ENCODE assay signal across 17 mouse cellular contexts in the genomic region with DNA sequence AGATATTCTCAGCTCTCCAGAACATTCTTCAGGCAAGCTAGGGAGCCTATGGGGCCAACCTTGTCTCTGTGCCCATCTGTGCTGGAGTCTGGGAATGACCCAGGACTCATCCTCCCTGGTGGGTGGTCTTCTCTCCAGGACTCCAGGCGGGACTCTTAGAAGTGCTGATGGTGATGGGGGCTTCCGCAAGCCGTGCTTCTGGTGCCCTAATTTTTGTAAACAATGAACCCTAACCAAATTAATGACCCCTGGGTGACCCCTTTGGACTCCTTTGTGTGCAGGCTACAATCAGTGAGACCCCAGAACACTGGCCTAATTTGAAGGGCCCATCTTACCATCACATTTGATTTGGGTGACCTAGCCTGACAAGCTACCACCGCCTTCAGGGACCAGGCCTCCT.
"Had no signal": no experiment of that assay in that cellular context is flagged by ENCODE, and none has a peak within 500 bp of the region (broad histone marks: within the 10 kb centered on the region; RNA-seq: fewer than 3 reads in every experiment).

No protein-coding gene starts in this region.

- H3K4me2 ChIP-seq: lung, embryonic 14.5 days; midbrain, embryonic 12.5 days; midbrain, embryonic 15.5 days; neural tube, embryonic 13.5 days; neural tube, embryonic 15.5 days had no signal

- DNase-seq: lung, adult 18-20 months; lung, embryonic 14.5 days; lung, postnatal 10 days; lung, postnatal 4 days; right cerebral cortex, adult 18-20 months; right cerebral cortex, postnatal 25 days; right cerebral cortex, postnatal 4 days; spleen, adult 18-20 months; thymus, adult 18-20 months; thymus, postnatal 14 days; thymus, postnatal 36 days had no signal

- H3K36me3 ChIP-seq: midbrain, embryonic 12.5 days; midbrain, embryonic 15.5 days; neural tube, embryonic 13.5 days; neural tube, embryonic 15.5 days had no signal

- H3K9me3 ChIP-seq: midbrain, embryonic 12.5 days; midbrain, embryonic 15.5 days; neural tube, embryonic 13.5 days; neural tube, embryonic 15.5 days had no signal

- ATAC-seq: midbrain, embryonic 15.5 days had no signal

- H3K27me3 ChIP-seq: midbrain, embryonic 12.5 days; midbrain, embryonic 15.5 days; neural tube, embryonic 13.5 days had no signal

- H3K4me3 ChIP-seq: midbrain, embryonic 12.5 days; midbrain, embryonic 15.5 days; myocyte; neural tube, embryonic 13.5 days; neural tube, embryonic 15.5 days had no signal

- H3K9ac ChIP-seq: liver, embryonic 14.5 days; lung, embryonic 14.5 days; midbrain, embryonic 12.5 days; midbrain, embryonic 15.5 days; neural tube, embryonic 13.5 days; neural tube, embryonic 15.5 days had no signal

- H3K27ac ChIP-seq: liver, embryonic 14.5 days; midbrain, embryonic 12.5 days; midbrain, embryonic 15.5 days; neural tube, embryonic 13.5 days; neural tube, embryonic 15.5 days had no signal
